Mouse (Mus musculus): Measurements from ENCODE around the gene Esx1.

GRCm38 (mm10) chrX:137144674-137145073 lies 22.8 kb upstream of the Esx1 start:
- TF ChIP-seq CTCF (IDR thresholded peaks at IDR 0.05; ENCODE audit: low read depth, low read length) = no peak
- TF ChIP-seq GATA2 (IDR thresholded peaks at IDR 0.05; ENCODE audit: borderline replicate concordance, low read depth, low read length) = no peak

Data from G1E (cell line).